Mouse (Mus musculus) ovary, adult 18-20 months (tissue): Measurements from ENCODE around the gene Gm6096.
"Not testable (repeated sequence)": the region's sequence is repeated elsewhere in the genome, so short reads cannot be mapped to it uniquely, and the experiment has no call there.

Experiments used
- DNase-seq: peaks from one replicate; pipeline ENCODE4 v3.0.0; 2022; ENCODE audit warnings: low spot score, mixed read lengths

The Gm6096 gene

DNA sequence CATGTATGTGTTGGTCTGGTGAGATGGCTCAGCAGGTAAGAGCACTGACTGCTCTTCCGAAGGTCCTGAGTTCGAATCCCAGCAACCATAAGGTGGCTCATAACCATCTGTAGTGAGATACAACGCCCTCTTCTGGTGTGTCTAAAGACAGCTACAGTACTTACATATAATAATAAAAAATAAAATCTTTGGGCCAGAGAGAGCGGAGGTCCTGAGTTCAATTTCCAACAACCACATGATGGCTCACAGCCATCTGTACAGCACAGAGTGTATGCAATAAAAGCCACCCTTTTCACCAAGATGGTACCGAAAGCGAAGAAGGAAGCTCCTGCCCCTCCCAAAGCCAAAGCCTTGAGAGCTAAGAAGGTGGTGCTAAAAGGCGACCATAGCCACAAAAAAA, at the start of gene Gm6096:
Gene Gm6096, plus strand, starts transcription at position 301 of the 400 bp plus-strand sequence.
- no peak for DNase-seq

DNA sequence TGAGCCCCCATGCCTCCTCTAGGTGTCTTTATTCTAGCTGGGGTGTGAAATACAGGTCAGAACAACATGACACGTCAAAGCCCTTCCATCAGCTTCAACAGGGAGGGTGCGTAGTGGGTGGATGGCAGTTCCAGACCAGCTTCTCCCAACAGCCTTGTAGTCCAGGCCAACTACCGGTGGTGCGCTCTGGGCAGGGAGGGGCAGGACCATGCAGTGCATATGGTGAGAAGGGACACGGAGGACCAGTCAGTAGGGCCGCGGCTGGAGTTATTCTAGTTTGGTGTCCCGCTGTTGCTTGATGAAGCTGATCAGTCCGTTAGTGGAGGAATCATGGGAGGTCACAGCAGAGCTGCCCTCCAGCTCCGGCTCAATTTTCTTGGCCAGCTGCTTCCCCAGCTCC, 48.7 kb upstream of the Gm6096 start:
- not testable (repeated sequence) for DNase-seq

DNA sequence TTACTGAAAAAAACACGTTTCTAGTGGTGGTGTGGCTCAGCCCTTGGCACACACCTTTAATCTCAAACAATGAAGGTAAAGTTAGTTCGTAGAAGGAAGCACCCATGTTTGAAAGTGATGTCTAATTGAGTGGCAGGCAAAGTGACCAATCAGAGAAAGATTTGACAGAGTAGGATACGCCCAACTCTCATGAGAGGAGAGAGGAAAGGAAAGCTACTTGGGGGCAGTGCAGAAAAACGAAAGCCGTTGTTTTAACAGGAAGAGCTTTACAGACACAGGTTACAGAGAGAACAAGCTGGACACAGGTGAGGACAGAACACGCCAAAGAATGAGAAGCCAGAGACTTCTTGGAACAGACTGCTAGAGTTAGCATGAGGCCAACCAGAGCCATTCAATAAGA, 44.5 kb upstream of the Gm6096 start:
- no peak for DNase-seq

DNA sequence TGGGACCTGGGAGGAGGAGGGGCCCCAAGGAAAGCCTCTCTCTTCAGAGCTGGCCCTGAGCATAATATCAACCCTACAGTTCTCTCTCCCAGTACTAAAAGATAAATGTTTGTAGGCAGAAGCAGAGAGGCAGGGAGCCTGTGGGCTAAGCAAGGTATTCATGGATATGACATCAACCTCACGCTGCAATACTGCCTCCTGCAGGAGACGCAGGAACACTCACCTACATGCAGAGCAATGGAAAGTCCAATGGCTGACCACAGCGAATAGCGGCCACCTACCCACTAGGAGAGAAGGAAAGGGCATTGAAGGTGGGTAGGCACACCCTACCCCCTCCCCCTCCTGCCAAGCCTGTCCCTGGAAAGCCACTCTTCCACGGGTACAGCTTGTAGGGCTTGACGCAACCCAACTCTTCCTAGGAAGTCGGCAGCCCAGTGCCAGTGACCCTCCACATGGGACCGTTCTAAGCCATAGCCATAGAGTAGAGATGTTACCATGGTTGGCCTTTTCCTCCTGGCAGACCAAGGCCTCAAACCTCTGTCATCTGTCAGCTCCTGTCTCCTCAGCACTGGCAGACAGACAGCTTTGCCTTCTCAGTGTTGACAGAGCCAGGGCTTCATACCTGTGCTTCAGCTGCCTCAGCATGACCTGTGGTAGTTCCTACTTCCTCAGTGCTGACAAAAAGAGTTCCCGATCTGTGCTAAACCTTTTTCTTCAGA, 42.7 kb upstream of the Gm6096 start:
- no peak for DNase-seq

DNA sequence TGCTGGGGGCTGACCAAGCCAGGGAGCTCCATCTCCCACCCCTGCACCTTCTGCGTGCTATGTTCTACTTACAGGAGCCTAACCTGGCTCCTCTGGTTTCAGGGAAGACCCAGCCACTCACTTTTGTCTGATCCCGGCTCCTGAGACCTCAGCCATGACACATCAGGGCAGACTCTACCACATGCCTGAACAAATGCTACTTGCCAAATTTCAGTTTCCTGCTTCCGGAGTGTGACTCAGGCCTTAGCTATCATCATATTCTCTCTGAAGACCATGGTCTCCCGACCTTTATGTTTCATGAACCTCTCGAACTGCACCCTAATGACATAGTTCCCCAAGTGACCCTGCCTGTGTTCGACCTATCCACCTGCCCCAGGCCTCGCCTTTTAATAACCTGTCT, 37.6 kb upstream of the Gm6096 start:
- no peak for DNase-seq

DNA sequence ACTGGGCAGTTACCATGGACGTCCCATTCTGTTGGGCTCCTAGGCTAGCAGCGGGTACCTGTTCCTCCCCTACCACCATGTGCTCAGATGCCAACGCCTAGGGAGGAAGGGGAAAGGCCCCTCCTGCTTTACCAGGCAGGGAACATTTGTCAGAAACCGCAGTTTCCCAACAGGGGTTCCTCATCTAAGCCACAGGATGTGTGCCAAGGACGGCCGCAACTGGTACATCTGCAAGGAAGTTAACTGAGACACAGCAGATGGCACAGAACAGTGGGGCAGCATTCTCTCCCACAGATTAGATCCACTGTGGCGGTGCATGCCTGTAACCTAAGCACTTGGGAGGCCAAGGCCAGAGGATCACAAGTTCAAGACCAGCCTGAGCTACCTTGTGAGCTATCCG, 36.2 kb upstream of the Gm6096 start:
- DNase-seq = no peak

DNA sequence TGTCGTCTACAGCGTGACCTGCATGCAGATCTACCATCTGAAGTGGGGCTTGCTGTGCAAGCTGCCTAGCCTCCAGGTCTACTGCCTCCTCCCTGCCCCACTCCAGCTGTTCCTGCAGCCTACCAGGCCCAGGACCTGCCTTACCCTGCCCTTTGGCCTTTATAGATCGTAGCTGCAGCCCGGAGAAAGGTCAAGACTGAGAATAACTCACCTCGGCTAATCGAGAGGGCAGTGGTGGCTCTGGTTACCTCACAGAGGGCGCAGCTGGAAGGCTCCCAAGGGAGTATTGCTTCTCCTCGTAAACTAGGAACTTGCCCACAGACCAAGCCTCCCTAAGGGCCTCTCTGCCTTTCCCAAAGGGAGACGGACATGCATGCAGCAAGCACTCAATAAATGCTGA, 35.4 kb upstream of the Gm6096 start:
- DNase-seq = no peak

DNA sequence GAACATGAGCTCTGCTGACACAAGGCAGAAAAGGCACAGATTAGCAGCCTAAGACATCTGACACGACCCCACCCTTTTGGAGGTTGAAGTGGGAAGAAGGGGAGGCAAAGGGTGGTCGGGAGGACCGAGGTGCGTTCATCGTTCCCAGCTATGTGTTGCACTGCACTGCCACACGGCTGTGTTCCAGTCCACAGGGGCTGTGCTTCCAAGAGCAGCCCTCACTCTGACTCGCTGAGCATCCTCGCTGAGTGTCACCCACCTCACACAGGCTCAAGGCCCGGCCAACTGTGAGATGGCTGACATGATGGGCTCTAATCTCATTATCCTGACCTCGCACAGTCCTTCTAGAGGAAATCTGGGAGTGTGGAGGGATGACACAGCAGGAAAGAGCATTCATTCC, 34.4 kb upstream of the Gm6096 start:
- no peak for DNase-seq

DNA sequence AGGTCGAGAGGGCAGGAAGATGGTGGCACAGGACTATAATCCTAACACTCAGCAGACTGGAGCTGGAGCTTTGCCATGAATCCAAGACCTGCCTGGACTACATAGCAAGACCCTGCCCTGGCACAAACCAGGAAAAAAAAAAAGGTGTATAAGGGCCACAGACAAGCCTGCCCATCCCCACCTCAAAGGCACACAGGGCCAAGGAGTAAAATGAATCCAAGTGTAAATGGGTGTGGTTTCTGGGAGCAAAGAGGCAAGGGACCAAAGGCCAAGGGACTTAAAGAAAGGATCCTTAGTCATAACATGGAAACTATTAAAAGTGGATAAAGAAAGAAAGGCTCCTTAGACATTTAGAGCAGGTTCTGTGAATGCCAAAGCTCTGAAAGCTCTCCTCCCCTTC, 32.3 kb upstream of the Gm6096 start:
- no peak for DNase-seq

DNA sequence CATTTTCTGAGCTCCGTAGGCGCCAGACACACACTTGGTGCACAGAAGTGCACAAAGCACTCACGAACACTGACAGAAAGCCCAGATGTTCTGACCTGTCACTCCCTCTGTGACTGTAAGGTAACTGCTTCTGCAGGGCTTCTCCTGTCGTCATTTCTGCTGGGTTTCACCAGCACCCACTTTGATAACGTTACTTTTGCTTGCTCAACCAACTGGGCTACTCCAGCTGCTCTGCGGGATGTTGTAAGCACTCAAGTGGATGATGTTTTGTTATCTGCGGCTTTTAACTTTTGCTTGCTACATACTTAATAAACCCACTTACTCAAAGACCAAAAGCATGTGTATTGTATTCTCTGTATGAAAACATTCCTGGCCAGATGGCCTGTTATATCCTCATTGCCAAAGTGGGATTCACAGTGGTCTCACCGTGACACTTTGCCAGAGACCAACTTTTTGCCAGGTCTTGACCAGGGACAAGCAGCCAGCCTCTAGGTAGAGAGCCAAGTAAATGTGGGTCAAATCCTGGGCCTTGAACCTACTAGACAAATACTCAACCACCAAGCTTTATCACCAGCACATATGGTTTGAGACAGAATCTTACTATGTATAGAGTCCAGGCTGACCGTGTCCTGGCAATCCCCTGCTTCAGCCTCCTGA, 29.1 kb upstream of the Gm6096 start:
- no peak for DNase-seq

DNA sequence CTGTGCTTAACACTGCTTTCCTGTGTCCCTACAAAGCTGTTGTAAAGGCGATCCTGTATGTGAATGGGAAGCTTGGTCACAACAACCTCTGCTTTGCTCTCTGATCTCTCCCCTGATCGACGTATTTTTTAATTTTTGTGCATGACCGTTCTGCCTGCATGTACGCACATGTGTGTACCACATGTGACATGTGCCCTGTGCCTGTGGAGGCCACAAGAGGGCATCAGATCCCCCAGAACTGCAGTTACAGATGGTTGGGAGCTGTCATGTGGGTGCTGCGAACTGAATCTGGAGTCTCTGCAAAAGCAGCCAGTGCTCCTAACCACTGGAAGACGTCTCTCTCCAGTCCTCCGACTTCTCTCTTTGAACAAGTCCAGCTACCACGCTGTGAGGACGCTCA, 28.5 kb upstream of the Gm6096 start:
- DNase-seq = no peak

DNA sequence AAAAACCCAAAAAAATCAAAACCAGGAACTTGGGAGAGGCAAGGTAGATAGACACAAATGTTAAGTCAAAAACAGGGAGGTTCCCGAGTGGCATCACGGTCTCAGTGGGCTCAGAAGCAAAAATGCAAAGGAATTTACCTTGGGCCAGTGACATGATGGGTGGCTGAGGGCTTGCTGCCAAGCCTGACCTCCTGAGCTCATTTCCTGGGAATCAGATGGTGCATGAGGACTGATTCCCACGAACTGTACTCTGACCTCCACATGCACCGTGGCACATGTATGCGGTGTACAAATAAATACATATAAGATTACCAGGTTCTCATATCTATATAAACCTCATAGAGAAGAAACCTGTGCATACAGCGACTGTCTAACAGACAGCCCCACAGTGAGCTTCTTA, 26.5 kb upstream of the Gm6096 start:
- no peak for DNase-seq

DNA sequence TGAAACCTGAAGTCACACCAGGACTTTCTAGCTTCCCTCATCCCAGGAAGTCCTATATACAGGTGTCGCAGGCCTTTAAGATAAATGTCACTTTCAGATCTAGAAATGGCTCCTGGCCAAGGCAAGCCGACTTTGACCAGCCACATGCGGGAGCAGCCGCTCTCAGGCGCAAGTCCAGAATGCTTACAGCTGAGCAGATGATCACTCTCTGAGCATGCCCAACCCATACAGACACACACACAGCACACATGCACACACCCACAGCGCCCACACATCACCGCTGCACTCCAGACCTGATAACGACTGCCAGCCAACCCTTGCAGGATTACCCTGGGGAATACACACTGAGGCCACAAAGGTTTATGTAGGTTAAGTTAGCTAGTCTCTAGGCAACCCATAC, 24.8 kb upstream of the Gm6096 start:
- no peak for DNase-seq

DNA sequence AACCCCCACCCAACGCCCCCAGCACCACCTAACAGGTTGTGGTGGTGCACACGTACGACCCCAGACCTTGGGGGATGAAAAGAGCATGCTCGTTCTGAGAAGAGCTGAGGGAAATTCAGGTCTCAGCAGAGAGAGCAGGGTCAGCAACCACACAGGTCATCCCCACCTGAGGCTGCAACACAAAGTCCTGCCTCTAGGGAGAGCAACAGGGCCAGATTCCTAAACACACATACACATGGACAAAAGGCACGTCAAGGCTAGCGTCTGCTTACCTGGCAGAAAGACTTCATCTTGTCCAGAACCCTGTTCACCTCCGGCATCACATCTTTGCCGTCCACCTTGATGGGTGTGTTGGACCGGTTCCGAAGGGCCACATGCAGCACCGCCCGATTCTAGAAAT, 24.0 kb upstream of the Gm6096 start:
- DNase-seq = no peak

DNA sequence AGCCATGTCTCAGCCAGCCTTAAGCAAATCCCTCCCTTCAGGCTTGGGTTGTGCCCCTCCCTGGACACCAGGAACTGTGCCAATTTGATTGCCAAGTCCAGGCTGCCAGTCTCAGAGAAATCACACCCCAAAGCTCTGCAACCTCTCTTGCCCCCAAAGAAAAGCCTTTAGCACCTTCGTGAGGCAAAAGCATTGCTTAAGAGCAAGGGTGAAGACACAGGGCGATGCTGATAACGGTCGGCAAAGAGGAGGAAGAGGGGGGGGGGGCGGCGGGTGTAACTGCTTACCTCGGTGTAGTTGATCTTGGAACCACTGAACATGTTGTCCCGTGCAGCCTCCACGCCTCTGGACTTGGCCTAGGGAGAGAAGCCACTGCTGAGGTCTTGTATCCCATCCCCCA, 22.2 kb upstream of the Gm6096 start:
- no peak for DNase-seq

DNA sequence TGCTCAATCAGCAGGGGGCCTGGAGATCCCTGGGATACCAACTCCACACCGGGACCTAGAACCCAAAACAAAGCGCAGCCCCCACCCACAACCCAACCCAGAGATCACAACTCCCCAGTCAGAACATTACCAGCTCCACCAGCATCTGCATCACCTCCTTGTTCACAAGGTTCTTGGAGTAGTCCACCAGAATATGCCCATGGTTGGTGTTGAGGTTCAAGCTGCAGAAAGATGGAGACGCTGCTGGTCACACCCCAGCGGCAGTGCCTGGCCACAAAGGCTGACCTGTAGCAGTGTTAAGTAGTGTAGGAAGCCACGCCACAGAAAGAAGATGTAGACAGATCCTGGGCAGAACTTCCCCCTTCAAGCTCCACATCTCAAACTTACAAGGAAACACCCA, 21.7 kb upstream of the Gm6096 start:
- DNase-seq = no peak

DNA sequence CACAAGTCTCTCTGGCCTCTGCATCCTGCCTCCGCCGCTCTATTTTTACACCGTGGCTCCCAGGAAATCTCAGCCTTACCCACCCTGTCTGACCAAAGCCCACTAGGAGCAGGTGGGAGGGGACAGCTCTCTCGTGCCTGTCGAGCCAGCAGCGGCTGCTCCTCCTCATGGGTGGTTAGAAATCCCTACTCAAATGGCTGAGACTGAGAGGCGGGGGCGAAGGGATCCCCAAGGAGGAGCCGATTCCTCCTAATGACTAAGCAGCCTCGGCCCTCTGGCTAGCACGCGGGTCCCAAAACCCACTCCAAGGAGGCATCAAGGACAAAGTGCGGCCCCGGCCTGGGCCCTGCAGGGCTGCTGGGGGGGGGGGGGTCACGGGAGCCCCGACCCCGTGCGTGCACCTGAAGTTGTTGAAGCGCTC, 21.1 kb upstream of the Gm6096 start:
- peak; percentile 45 for DNase-seq

DNA sequence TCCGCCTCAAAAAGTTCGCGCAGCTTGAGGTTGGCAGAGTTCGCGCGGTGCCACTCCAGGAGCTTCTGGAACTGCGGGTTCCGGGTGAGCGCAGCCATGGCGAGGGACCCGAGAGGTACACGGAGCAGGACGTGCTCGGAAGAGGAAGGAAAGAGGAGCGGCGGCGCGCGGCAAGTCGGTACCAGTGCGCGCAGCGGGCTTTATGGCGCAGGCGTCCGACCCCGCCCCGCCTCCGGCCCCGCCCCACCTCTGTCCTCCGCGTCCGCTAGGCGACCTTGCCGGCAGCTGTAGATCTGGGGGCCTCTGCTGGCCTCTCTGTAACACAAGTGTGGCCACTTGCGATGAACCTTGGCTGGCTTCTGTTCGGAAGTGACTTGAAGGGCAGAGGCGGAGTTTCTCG, 20.7 kb upstream of the Gm6096 start, which contains the start of gene Gpi1:
Gene Gpi1, minus strand, starts transcription at position 221 of the 400 bp plus-strand sequence.
- DNase-seq = peak; percentile 78

DNA sequence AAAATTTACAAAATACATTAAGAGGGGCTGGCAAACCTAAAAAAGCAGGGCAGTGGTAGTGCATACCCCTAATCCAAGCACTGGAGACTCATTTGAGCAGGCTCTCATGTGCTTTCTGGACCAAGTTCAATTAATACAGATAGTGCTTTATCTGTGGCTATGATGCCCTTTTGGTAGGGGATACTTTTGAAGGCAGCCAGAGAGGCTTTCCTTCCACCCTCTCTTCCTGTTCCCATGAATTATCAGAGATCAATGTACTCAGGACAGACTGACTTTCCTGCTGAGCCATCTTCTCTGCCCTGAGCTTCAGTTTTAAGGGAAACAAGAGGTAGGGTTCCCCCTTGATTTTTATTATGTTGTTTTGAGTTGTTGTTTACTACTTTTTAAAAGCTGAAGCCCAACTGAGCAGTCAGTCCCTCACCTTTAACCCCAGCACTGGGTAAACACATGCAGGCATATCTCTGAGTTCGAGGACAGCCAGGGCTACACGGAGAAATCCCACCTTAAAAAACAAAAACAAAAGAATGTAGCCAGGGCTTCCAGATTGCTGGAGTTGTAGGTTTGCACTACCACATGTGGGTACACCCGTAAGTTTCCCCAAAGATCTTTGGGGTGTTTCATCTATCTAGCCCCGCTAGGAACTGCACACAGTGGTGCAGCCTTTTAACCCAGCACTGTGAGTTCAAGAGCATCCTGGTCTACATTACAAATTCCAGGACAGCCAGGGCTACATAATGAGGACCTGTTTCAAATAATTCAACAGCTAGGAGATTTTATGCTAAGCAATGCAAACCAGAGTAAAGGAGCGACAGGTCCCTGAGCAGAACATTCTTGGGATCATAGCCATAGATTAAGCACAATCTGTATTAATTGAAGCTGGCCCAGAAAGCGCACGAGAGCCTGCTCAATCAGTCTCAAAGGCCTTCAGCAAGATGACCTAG, 17.8 kb upstream of the Gm6096 start:
- no peak for DNase-seq

DNA sequence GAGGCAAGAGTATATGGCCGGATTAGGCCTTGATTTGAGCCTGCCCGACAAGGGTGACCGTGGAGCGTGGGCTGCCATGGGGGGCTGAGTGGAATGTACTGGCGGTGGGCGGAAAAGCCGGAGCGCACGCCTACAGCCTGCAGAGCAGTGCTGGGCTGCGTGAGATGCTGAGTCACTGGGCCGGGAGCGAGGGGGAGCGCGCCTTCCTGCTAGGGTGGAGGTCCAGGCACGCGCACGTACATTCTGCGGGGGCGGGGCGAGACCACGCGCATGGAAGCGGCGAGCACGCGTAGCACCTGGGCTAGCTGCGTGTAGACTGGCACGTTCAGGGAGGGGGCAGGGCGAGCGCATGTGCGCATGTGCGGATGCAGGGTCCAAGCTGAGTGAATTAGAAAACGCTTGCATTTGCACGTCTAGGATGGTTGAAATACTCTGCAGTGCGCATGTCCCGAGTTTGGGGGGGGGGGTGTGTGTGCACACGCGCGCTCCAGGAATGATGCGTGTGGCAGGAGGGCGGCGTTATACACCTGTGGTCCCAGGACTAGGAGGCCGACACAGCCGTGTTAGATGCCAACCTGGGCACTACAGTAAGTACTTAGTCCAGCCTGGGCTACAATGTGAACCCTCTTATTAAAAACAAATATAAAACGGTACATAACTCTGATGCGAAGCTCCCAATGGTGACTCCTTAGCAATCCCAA, 16.8 kb upstream of the Gm6096 start:
- peak; percentile 99 for DNase-seq

DNA sequence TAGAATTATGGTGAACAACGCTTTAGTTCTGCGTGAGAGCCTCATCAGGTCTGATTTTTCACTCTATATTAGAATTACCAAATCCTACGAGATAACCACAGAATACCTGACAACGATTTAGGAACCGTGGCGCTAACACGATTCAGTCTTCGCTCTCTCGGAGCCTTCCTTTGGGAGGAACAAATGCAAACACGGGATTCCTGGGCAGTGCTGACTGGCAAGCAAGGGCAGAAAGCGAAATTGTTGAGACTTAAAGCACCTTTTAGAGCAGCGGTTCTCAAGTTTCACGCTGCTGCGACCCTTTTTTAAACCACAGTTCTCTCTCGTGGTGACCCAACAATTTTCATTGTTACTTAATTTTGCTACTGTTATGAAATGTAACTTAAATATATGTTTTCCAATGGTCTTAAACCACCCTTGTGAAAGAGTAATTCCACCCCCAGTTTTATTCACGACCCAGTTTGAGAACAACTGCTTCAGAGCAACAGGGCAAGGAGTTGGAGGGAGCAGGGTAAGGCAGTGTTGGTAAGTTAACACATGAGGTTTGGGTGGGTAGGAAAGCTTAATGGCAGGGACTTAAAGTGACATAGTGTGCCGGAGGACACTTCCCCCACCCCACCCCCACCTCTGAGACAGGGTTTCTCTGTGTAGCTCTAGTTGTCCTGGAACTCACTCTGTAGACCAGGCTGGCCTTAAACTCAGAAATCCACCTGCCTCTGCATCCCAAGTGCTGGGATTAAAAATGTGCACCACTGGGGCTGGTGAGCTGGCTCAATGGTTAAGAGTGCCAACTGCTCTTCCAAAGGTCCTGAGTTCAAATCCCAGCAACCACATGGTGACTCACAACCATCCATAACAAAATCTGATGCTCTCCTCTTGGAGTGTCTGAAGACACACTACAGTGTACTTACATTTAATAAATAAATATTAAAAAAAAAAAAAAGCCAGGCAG, 16.0 kb upstream of the Gm6096 start:
- no peak for DNase-seq
